Mouse (Mus musculus) olfactory bulb, adult 2 months (tissue): ENCODE results near the gene Kalrn. TPM values are rescaled to one million over a fixed set of nuclear protein-coding genes. Genes with fewer than 3 reads are reported as not detected.

Source experiments
- H3K27ac ChIP-seq: fragments of 200-500 bp; 2 replicates; pipeline ENCODE4 v1.5.1; 2012; ENCODE audit warnings: low read depth, low read length; ENCODE audit not compliant: insufficient read depth
- H3K4me1 ChIP-seq: fragments of 200-500 bp; 2 replicates; pipeline ENCODE4 v1.6.1; 2012; ENCODE audit warnings: low read length; ENCODE audit not compliant: control insufficient read depth, insufficient read depth
- H3K4me3 ChIP-seq: fragments of 200-500 bp; 2 replicates; pipeline ENCODE4 v1.5.1; 2012; ENCODE audit warnings: mild to moderate bottlenecking, low read depth, low read length, moderate library complexity; ENCODE audit not compliant: insufficient read depth
- CTCF ChIP-seq: fragments of 200-500 bp; IDR thresholded peaks from 2 replicates; pipeline ENCODE4 v1.5.1; 2012; ENCODE audit warnings: low read depth, mild to moderate bottlenecking, low read length, moderate library complexity; ENCODE audit not compliant: insufficient read depth
- POLR2A ChIP-seq: fragments of 200-500 bp; IDR thresholded peaks from 2 replicates; pipeline ENCODE4 v1.6.1; 2012; ENCODE audit warnings: mild to moderate bottlenecking, low read depth, low read length, moderate library complexity; ENCODE audit not compliant: insufficient read depth
- WGBS: fragments of 180-500 bp; shearing (Covaris S2); methylation state at CpG from one replicate; pipeline ENCODE4 v1.1.7; 2018; 5-methylcytosine and 5-hydroxymethylcytosine counted together
- polyA plus RNA-seq: library from polyadenylated mRNA; stranded (reverse); fragments of >200 nt; gene quantifications from 2 replicates; pipeline ENCODE4 v1.2.4, GENCODE M21; 2012; ENCODE audit warnings: low replicate concordance; ENCODE audit not compliant: missing spikeins, insufficient read depth, insufficient read length

Kalrn gene
- polyA plus RNA-seq, 1 experiment: 153 TPM

- WGBS: 93% methylated on average over 6 of the region's 6 CpGs
- Histone ChIP-seq H3K4me1 (peaks cover 2% of the 10 kb centered on the region; the same call in 1 of the 2 replicates), H3K27ac (no peak overlapping the region), H3K4me3 (no peak overlapping the region)
- TF ChIP-seq CTCF (no peak), POLR2A (no peak)
Measured at GRCm38 (mm10) chr16:33963509-33963908, 609.8 kb downstream of the Kalrn start.

GRCm38 (mm10) chr16:33954793-33955192 lies 618.5 kb downstream of the Kalrn start:
- Histone ChIP-seq H3K27ac (no peak overlapping the region), H3K4me1 (no peaks in the 10 kb centered on the region), H3K4me3 (no peak overlapping the region)
- TF ChIP-seq CTCF (no peak), POLR2A (no peak)
- WGBS: 95% methylated on average over 1 of the region's 1 CpGs

- Histone ChIP-seq H3K27ac (no peak overlapping the region), H3K4me3 (no peak overlapping the region), H3K4me1 (peaks cover 5% of the 10 kb centered on the region)
- WGBS: 93% methylated on average over 4 of the region's 4 CpGs
- no peak for TF ChIP-seq CTCF
- TF ChIP-seq POLR2A: no peak
Measured at GRCm38 (mm10) chr16:33953008-33953407, 620.3 kb downstream of the Kalrn start.

GRCm38 (mm10) chr16:33950830-33951229 lies 622.5 kb downstream of the Kalrn start:
- WGBS: 26% methylated on average over 4 of the region's 4 CpGs

GRCm38 (mm10) chr16:33950386-33950785 lies 622.9 kb downstream of the Kalrn start:
- WGBS: 87% methylated on average over 6 of the region's 6 CpGs
- TF ChIP-seq CTCF (no peak), POLR2A (no peak)

More at GRCm38 (mm10) chr16:33950830-33951229, 622.5 kb downstream of the Kalrn start:
- Histone ChIP-seq H3K4me1 (peaks cover 5% of the 10 kb centered on the region), H3K27ac (no peak overlapping the region), H3K4me3 (no peak overlapping the region)
- no peak for TF ChIP-seq POLR2A
- TF ChIP-seq CTCF: no peak

GRCm38 (mm10) chr16:33947664-33948571 lies 625.4 kb downstream of the Kalrn start:
- TF ChIP-seq CTCF: no peak
- no peak for TF ChIP-seq POLR2A
- H3K27ac ChIP-seq: no peak overlapping the region
- H3K4me3 ChIP-seq: no peak overlapping the region
- peaks cover 5% of the 10 kb centered on the region for H3K4me1 ChIP-seq
- WGBS: 90% methylated on average over 17 of the region's 17 CpGs

More at GRCm38 (mm10) chr16:33950386-33950785, 622.9 kb downstream of the Kalrn start:
- Histone ChIP-seq H3K27ac (no peak overlapping the region), H3K4me1 (peaks cover 5% of the 10 kb centered on the region), H3K4me3 (no peak overlapping the region)

GRCm38 (mm10) chr16:33946021-33946420 lies 627.3 kb downstream of the Kalrn start:
- no peak for TF ChIP-seq CTCF
- no peak for TF ChIP-seq POLR2A
- no peak overlapping the region for H3K27ac ChIP-seq
- H3K4me3 ChIP-seq: no peak overlapping the region
- peaks cover 13% of the 10 kb centered on the region for H3K4me1 ChIP-seq
- 87% methylated on average over 7 of the region's 7 CpGs for WGBS

- WGBS: 63% methylated on average over 6 of the region's 6 CpGs
Measured at GRCm38 (mm10) chr16:33944772-33945171, 628.6 kb downstream of the Kalrn start.

GRCm38 (mm10) chr16:33944126-33944525 lies 629.2 kb downstream of the Kalrn start:
- 69% methylated on average over 4 of the region's 4 CpGs for WGBS
- Histone ChIP-seq H3K4me1 (peaks cover 13% of the 10 kb centered on the region), H3K4me3 (no peak overlapping the region), H3K27ac (no peak overlapping the region)
- TF ChIP-seq CTCF: no peak
- TF ChIP-seq POLR2A: no peak

More at GRCm38 (mm10) chr16:33944772-33945171, 628.6 kb downstream of the Kalrn start:
- H3K27ac ChIP-seq: no peak overlapping the region
- no peak overlapping the region for H3K4me3 ChIP-seq
- TF ChIP-seq CTCF: no peak
- TF ChIP-seq POLR2A: no peak
- H3K4me1 ChIP-seq: peaks cover 13% of the 10 kb centered on the region

- WGBS: over 99% methylated on average over 6 of the region's 6 CpGs
Measured at GRCm38 (mm10) chr16:33943388-33943787, 629.9 kb downstream of the Kalrn start.

More at GRCm38 (mm10) chr16:33943388-33943787, 629.9 kb downstream of the Kalrn start:
- H3K27ac ChIP-seq: no peak overlapping the region
- H3K4me1 ChIP-seq: peaks cover 12% of the 10 kb centered on the region
- no peak overlapping the region for H3K4me3 ChIP-seq
- TF ChIP-seq CTCF (no peak), POLR2A (no peak)
